Mouse (Mus musculus): ENCODE data around the gene Pde7b. TPM values are rescaled to one million over a fixed set of nuclear protein-coding genes. Genes with fewer than 3 reads are reported as not detected.
A peak's percentile ranks its signal among the peaks of the same experiment; 100 is the strongest.
"Not testable (repeated sequence)": the region's sequence is repeated elsewhere in the genome, so short reads cannot be mapped to it uniquely, and the experiment has no call there.

Gene Pde7b
- total RNA-seq, 2 experiments from 2014 or later = 65.2 to 67.0 TPM

- intact Hi-C loops (cut with DNase I) = no loop called here
- DNase-seq = peak in 1 of 2 experiments; percentile 43
Observed at GRCm38 (mm10) chr10:20568630-20569029, 156.2 kb downstream of the Pde7b start.

- intact Hi-C loops (cut with DNase I) = no loop called here
- DNase-seq = no peak
Observed at GRCm38 (mm10) chr10:20567684-20568236, 157.1 kb downstream of the Pde7b start.

DNA sequence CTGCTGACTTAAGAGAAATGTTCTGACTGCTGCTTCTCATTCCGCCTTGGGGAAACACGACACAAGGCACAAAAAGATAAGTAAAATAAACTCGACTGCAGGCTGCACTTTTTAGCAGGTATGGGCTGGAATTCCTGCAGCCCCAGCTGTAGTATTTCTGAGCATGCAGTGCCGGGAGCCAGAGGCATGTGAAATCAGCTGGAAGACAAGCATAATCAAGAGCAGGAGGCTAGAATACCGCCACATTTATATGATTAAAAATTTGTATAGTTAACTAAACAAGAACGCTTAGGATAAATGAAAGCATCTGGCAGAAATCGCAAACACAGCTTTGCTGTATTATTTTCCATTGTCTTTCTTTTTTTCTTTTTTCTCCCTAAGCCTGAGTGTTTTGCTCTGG is 168.4 kb downstream of the Pde7b start:
- DNase-seq = no peak
- intact Hi-C loops (cut with DNase I) = no loop called here

- DNase-seq = no peak
- intact Hi-C loops (cut with DNase I) = no loop called here
Observed at GRCm38 (mm10) chr10:20551341-20551740, 173.5 kb downstream of the Pde7b start.

DNA sequence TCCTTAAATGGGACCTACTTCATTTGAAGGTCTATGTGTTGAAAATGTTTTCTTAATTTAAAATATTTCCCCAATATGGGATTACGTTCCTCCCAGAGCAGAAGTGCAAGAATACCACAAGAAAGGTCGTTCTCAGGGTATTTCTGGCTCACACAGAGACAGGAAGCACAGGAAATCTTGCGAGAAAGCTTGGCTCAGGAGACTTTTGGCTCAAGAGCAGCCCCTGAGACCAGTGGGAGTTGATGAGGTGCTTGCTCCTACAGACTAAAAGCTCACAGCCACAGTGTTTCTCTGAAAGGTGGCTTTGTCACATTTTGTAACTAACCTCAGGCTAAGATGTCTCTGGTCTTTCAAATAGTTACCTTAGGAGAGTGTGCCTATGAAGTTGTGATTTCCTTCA is 174.1 kb downstream of the Pde7b start:
- intact Hi-C loops (cut with DNase I) = no loop called here
- peak; percentile 35 to 60 for DNase-seq

DNA sequence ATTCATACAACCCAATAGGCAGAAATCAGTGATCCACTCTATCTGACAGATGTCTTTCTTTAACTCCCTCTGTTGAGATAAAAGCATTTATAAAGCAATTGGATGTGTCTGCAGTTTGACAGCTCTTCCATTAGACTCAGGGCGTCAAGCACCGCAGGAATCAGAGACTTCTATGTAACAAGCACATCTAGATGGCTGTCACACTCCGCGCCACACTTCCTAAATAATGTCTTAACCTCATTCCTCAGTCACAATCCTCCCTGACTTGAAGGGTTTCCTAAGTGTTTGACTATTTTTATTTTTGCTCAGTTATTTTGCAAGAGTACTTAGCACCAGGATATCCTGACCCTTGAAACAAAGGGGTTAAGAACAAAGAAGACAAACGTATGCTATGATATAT is 174.7 kb downstream of the Pde7b start:
- intact Hi-C loops (cut with DNase I) = no loop called here
- DNase-seq = no peak

DNA sequence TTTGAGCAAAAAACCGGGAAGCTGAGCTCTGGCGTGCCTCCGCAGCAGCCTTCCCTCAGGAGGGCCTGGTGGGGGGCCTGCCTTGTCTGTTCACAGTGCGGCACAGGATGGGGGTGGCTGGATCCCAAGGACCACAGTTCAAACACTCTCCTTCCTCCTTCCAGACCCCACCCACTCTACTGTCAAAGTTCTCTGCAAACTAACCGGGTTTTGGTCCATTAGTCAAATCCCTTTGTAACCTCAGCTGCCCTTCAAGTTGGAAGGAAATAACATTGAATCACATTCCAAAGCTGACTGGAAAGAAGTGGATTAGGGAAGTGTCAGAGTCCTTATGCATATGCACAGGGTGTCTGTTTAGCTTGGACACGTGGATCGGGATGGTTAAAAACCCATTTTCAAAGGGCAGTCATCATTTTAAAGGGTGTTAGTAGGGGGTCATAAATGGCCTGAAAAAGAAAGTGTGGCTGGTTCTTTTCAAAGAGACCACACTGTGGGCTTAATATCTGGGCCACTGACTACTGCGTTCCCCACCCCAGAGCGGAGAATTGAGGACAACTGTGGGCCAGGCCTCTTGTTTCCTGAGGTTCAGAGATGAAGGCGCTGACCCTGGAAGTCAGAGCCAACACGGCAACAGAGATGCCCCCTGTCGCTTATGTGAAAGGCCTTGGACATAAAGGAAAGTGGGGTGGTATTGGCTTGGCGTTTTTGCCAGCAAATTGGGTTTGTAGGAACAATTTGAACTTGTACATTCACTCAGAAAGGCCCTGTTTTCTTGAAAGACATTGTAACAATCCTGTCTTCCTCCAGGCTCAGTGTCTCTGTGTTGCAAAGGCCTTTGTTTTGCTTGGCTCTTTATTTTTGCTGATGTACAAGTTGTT is 175.8 kb downstream of the Pde7b start:
- peak; percentile 37 to 38 for DNase-seq
- intact Hi-C loops (cut with DNase I) = loop anchor here (2.0 to 5.0 kb wide), 3 partner anchors 62 to 173 kb away; no protein-coding TSS in a partner anchor

GRCm38 (mm10) chr10:20547951-20548551 is 176.8 kb downstream of the Pde7b start:
- intact Hi-C loops (cut with DNase I) = loop anchor here (2.0 to 5.0 kb wide), 3 partner anchors 61 to 174 kb away; no protein-coding TSS in a partner anchor
- peak; percentile 58 to 62 for DNase-seq

- DNase-seq = no peak
- intact Hi-C loops (cut with DNase I) = no loop called here
Observed at GRCm38 (mm10) chr10:20543121-20543520, 181.8 kb downstream of the Pde7b start.

GRCm38 (mm10) chr10:20533811-20534210 is 191.1 kb downstream of the Pde7b start:
- intact Hi-C loops (cut with DNase I) = no loop called here
- DNase-seq = no peak

DNA sequence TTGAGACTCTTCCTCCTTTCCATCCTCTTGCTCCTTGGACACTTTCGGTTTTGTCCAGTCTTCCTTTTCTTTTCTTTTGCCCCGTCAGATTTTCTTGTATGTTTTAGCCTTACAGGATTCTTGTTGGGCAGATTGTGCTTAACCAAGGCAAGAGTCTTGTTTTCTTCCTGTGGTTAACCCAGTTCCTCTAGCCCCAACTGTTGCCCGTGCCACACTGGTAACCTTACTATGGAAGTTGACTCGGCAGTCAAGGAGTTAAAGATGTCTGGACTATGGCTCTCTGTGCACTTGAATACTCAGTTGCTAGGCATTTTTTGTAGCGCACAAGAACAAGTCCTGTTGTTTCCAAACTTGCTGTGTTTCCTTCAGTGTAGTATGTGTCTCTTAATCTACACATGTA is 193.0 kb downstream of the Pde7b start:
- no peak for DNase-seq
- intact Hi-C loops (cut with DNase I) = no loop called here

- intact Hi-C loops (cut with DNase I) = no loop called here
- no peak for DNase-seq
Observed at GRCm38 (mm10) chr10:20528544-20529411, 196.1 kb downstream of the Pde7b start.

DNA sequence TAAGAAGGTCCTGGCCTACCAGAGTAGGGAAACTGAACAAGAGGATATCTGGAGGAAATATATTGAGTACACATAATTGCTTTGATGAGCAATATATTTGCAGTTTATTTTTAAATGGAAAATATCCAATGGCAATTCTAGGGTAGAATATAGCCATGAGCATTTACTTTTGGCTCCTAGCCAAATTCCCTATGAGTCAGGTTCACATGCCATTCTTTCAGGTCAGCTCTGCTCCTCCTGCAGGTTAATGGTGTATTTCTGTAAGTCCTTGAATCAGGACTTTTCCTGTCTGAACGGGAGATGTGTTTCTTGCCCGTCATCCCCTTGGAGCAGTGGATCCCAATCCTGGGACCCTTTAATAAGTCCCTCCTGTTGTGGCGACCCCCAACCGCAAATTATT is 197.1 kb downstream of the Pde7b start:
- no peak for DNase-seq
- intact Hi-C loops (cut with DNase I) = no loop called here

GRCm38 (mm10) chr10:20518529-20518889 is 206.4 kb downstream of the Pde7b start:
- no peak for DNase-seq
- intact Hi-C loops (cut with DNase I) = no loop called here

DNA sequence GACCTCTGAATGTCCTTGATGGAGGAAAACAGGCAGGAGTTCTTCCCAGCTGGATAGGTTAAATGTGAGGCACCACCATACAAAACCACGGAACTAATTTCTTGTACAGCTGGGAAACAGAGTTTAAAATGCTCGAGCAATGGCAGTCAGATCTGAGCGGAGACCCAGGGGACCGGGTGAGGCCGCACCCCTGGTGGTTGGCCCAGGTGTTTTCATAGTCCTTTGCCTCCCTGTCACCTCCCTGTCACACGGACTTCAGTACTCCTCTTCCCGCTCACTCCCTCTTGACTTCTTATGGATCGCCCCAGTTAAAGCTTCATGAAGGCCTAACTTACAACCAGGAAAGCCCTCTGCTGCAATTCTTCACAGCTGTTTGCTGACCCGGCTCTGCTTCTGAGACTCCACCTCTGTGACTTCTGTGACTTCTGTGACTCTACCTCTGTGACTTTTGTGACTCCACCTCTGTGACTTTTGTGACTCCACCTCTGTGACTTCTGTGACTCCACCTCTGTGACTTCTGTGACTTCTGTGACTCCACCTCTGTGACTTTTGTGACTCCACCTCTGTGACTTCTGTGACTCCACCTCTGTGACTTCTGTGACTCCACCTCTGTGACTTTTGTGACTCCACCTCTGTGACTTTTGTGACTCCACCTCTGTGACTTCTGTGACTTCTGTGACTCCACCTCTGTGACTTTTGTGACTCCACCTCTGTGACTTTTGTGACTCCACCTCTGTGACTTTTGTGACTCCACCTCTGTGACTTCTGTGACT is 206.9 kb downstream of the Pde7b start:
- DNase-seq; intact Hi-C loops (cut with DNase I): not testable (repeated sequence)

GRCm38 (mm10) chr10:20513891-20514290 is 211.0 kb downstream of the Pde7b start:
- DNase-seq = no peak
- intact Hi-C loops (cut with DNase I) = no loop called here

- DNase-seq = no peak
- intact Hi-C loops (cut with DNase I) = no loop called here
Observed at GRCm38 (mm10) chr10:20513461-20513860, 211.4 kb downstream of the Pde7b start.

DNA sequence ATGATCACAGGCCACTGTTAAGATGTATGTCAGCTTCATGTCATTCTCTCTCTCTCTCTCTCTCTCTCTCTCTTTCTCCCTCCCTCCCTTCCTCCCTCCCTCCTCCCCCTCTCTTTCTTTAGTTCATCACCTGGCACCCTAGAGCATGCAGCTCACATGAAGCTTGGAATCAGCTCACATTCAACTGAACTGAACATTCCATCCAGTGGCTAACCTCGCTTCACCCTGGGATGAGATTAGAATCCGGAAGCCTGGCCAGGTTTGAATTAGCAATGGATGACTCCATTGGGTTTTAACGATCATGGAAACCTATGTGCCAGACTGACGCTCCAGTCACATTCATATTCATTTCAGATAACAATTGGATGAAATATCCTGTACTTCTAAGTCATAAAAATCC is 215.1 kb downstream of the Pde7b start:
- no peak for DNase-seq
- intact Hi-C loops (cut with DNase I) = loop anchor here (2.0 to 5.0 kb wide), 2 partner anchors 23 to 103 kb away; no protein-coding TSS in a partner anchor

DNA sequence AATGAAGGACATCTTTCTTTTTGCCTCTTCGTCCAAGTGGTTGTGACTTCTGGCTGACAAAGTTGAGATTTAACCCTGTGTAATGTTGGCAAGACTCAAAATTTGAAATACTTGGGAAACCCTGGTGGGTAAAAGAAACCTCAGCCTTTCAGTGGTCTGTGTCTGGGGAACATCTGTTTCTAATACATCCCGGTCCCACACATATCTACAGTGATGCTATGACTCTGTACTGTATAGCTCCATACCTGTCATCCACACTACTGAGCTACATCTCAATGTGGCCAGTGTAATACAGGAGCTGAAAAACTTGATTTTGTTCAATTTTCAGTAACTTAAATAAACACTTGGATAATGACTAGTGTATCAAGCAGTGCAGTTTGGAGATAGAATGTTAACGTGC is 216.4 kb downstream of the Pde7b start:
- DNase-seq = no peak

More for the DNA sequence above, 216.4 kb downstream of the Pde7b start:
- intact Hi-C loops (cut with DNase I) = loop anchor here (2.0 to 5.0 kb wide), 2 partner anchors 22 to 101 kb away; no protein-coding TSS in a partner anchor

Measured in heart, postnatal 14 days (tissue).